Mouse (Mus musculus) hematopoietic stem cell, adult 5-6 weeks (primary cell): ENCODE data around the gene Scarb1. TPM values are rescaled to one million over a fixed set of nuclear protein-coding genes. Genes with fewer than 3 reads are reported as not detected.

Source experiments
- ATAC-seq, 2 experiments: fragments of 125-278 bp in 1 of 2; replicated peaks in 1 of 2; 2 replicates each; pipeline ENCODE4 v1.8.0; 2016 to 2017; ENCODE audit warnings: inconsistent platforms in 2 of 2, mild to moderate bottlenecking in 2 of 2, moderate number of reproducible peaks in 2 of 2, low read depth in 1 of 2, moderate TSS enrichment in 1 of 2; ENCODE audit not compliant: low FRiP score in 2 of 2, poor library complexity in 2 of 2, severe bottlenecking in 2 of 2, insufficient read depth in 1 of 2, low TSS enrichment in 1 of 2
- total RNA-seq: library from RNA; stranded (forward); fragments of 172-1452, 232-1000 nt; gene quantifications from 2 replicates; pipeline ENCODE4 v1.2.3, GENCODE M21; 2017

Scarb1 gene
- total RNA-seq, 1 experiment from 2014 or later: 45.6 TPM

GRCm38 (mm10) chr5:125341459-125342090 lies 681 bp upstream of the Scarb1 start:
- no peak for ATAC-seq

- ATAC-seq: no peak; a peak in 1 of 4 replicates
Observed at GRCm38 (mm10) chr5:125339851-125340531, 903 bp downstream of the Scarb1 start.

- ATAC-seq: peak; percentile 54 to 62
Observed at GRCm38 (mm10) chr5:125339108-125339751, 1.7 kb downstream of the Scarb1 start.

- no peak for ATAC-seq
Observed at GRCm38 (mm10) chr5:125337526-125337925, 3.4 kb downstream of the Scarb1 start.

- no peak for ATAC-seq
Observed at GRCm38 (mm10) chr5:125337012-125337411, 3.9 kb downstream of the Scarb1 start.

GRCm38 (mm10) chr5:125333009-125333408 lies 7.9 kb downstream of the Scarb1 start:
- no peak for ATAC-seq

- no peak for ATAC-seq
Observed at GRCm38 (mm10) chr5:125332333-125332732, 8.6 kb downstream of the Scarb1 start.

- ATAC-seq: no peak
Observed at GRCm38 (mm10) chr5:125331811-125332210, 9.1 kb downstream of the Scarb1 start.

- ATAC-seq: no peak
Observed at GRCm38 (mm10) chr5:125331094-125331493, 9.8 kb downstream of the Scarb1 start.

GRCm38 (mm10) chr5:125330656-125331055 lies 10.2 kb downstream of the Scarb1 start:
- no peak for ATAC-seq

GRCm38 (mm10) chr5:125330191-125330590 lies 10.7 kb downstream of the Scarb1 start:
- no peak for ATAC-seq

GRCm38 (mm10) chr5:125327596-125328385 lies 13.1 kb downstream of the Scarb1 start:
- ATAC-seq: no peak

GRCm38 (mm10) chr5:125326351-125326750 lies 14.5 kb downstream of the Scarb1 start:
- ATAC-seq: no peak

- no peak for ATAC-seq
Observed at GRCm38 (mm10) chr5:125325931-125326330, 15.0 kb downstream of the Scarb1 start.

- no peak for ATAC-seq
Observed at GRCm38 (mm10) chr5:125325285-125325684, 15.6 kb downstream of the Scarb1 start.

- ATAC-seq: no peak
Observed at GRCm38 (mm10) chr5:125323939-125324480, 16.9 kb downstream of the Scarb1 start.

GRCm38 (mm10) chr5:125323128-125323527 lies 17.8 kb downstream of the Scarb1 start:
- ATAC-seq: no peak
